Mouse (Mus musculus) small intestine, adult 2 months (tissue): ENCODE data around the gene Gm10271.

Experiments used
- CTCF ChIP-seq: fragments of 200-500 bp; IDR thresholded peaks from 2 replicates; pipeline ENCODE4 v1.5.1; 2012; ENCODE audit warnings: low read depth, mild to moderate bottlenecking, control low read depth, inconsistent platforms, low read length, moderate library complexity, mixed read lengths; ENCODE audit not compliant: insufficient replicate concordance, insufficient read length; ENCODE audit errors: extremely low read depth
- POLR2A ChIP-seq: fragments of 200-500 bp; IDR thresholded peaks from 2 replicates; pipeline ENCODE4 v1.6.1; 2012; ENCODE audit warnings: low read depth, mild to moderate bottlenecking, control low read depth, inconsistent platforms, low read length, moderate library complexity

GRCm38 (mm10) chr10:116933794-116934193 lies 38.6 kb downstream of the Gm10271 start:
- TF ChIP-seq POLR2A: no peak
- TF ChIP-seq CTCF: no peak
